Mouse (Mus musculus): ENCODE results near the gene Col4a1. TPM values are rescaled to one million over a fixed set of nuclear protein-coding genes. Genes with fewer than 3 reads are reported as not detected.

Col4a1 gene
- polyA plus RNA-seq, 1 experiment from 2014 or later: 115 TPM

GRCm38 (mm10) chr8:11270826-11271225 lies 41.8 kb downstream of the Col4a1 start:
- no peak overlapping the region for H3K4me3 ChIP-seq (ENCODE audit: low read depth, low read length)
- 72% methylated on average over 6 of the region's 6 CpGs for whole genome bisulfite sequencing
- no peaks in the 10 kb centered on the region for H3K4me1 ChIP-seq (ENCODE audit: control insufficient read depth, insufficient read depth, low read length)
- H3K9ac ChIP-seq (ENCODE audit: low read length): no peak overlapping the region
- DNase-seq (ENCODE audit: low spot score, missing footprints) (no peak), ATAC-seq (ENCODE audit: low FRiP score) (no peak)
- H3K27ac ChIP-seq (ENCODE audit: low read depth, low read length): no peak overlapping the region
- H3K4me2 ChIP-seq: no peak overlapping the region
- H3K27me3 ChIP-seq (ENCODE audit: control insufficient read depth, insufficient read depth, low read length): no peaks in the 10 kb centered on the region
- H3K9me3 ChIP-seq (ENCODE audit: control insufficient read depth, low read length): no peaks in the 10 kb centered on the region
- H3K36me3 ChIP-seq (ENCODE audit: control insufficient read depth, insufficient read depth, low read length): no peaks in the 10 kb centered on the region

- Histone ChIP-seq H3K4me3 (ENCODE audit: low read depth, low read length) (no peak overlapping the region), H3K9ac (ENCODE audit: low read length) (no peak overlapping the region), H3K4me2 (no peak overlapping the region), H3K4me1 (ENCODE audit: control insufficient read depth, insufficient read depth, low read length) (no peaks in the 10 kb centered on the region), H3K27ac (ENCODE audit: low read depth, low read length) (no peak overlapping the region), H3K36me3 (ENCODE audit: control insufficient read depth, insufficient read depth, low read length) (no peaks in the 10 kb centered on the region), H3K27me3 (ENCODE audit: control insufficient read depth, insufficient read depth, low read length) (no peaks in the 10 kb centered on the region), H3K9me3 (ENCODE audit: control insufficient read depth, low read length) (no peaks in the 10 kb centered on the region)
- 78% methylated on average over 6 of the region's 6 CpGs for WGBS
- no peak for ATAC-seq (ENCODE audit: low FRiP score)
- no peak for DNase-seq (ENCODE audit: low spot score, missing footprints)
These were observed 43.9 kb downstream of the Col4a1 start for GRCm38 (mm10) chr8:11268753-11269152.

GRCm38 (mm10) chr8:11266471-11266870 lies 46.2 kb downstream of the Col4a1 start:
- no peaks in the 10 kb centered on the region for H3K4me1 ChIP-seq (ENCODE audit: control insufficient read depth, insufficient read depth, low read length)

GRCm38 (mm10) chr8:11265971-11266370 lies 46.7 kb downstream of the Col4a1 start:
- H3K27ac ChIP-seq (ENCODE audit: low read depth, low read length): no peak overlapping the region
- H3K4me3 ChIP-seq (ENCODE audit: low read depth, low read length): no peak overlapping the region
- DNase-seq (ENCODE audit: low spot score, missing footprints): no peak
- no peak for ATAC-seq (ENCODE audit: low FRiP score)
- 79% methylated on average over 3 of the region's 3 CpGs for WGBS
- no peak overlapping the region for H3K9ac ChIP-seq (ENCODE audit: low read length)
- no peaks in the 10 kb centered on the region for H3K27me3 ChIP-seq (ENCODE audit: control insufficient read depth, insufficient read depth, low read length)
- H3K4me1 ChIP-seq (ENCODE audit: control insufficient read depth, insufficient read depth, low read length): no peaks in the 10 kb centered on the region
- H3K36me3 ChIP-seq (ENCODE audit: control insufficient read depth, insufficient read depth, low read length): no peaks in the 10 kb centered on the region
- H3K9me3 ChIP-seq (ENCODE audit: control insufficient read depth, low read length): no peaks in the 10 kb centered on the region
- H3K4me2 ChIP-seq: no peak overlapping the region

More at GRCm38 (mm10) chr8:11266471-11266870, 46.2 kb downstream of the Col4a1 start:
- H3K4me3 ChIP-seq (ENCODE audit: low read depth, low read length): no peak overlapping the region
- H3K27ac ChIP-seq (ENCODE audit: low read depth, low read length): no peak overlapping the region
- H3K9me3 ChIP-seq (ENCODE audit: control insufficient read depth, low read length): no peaks in the 10 kb centered on the region
- H3K9ac ChIP-seq (ENCODE audit: low read length): no peak overlapping the region
- H3K4me2 ChIP-seq: no peak overlapping the region
- no peak for ATAC-seq (ENCODE audit: low FRiP score)
- no peak for DNase-seq (ENCODE audit: low spot score, missing footprints)
- 85% methylated on average over 2 of the region's 2 CpGs for WGBS
- no peaks in the 10 kb centered on the region for H3K36me3 ChIP-seq (ENCODE audit: control insufficient read depth, insufficient read depth, low read length)
- H3K27me3 ChIP-seq (ENCODE audit: control insufficient read depth, insufficient read depth, low read length): no peaks in the 10 kb centered on the region

GRCm38 (mm10) chr8:11263848-11264247 lies 48.8 kb downstream of the Col4a1 start:
- no peak for DNase-seq (ENCODE audit: low spot score, missing footprints)
- Histone ChIP-seq H3K27ac (ENCODE audit: low read depth, low read length) (no peak overlapping the region), H3K36me3 (ENCODE audit: control insufficient read depth, insufficient read depth, low read length) (no peaks in the 10 kb centered on the region), H3K4me3 (ENCODE audit: low read depth, low read length) (no peak overlapping the region), H3K27me3 (ENCODE audit: control insufficient read depth, insufficient read depth, low read length) (no peaks in the 10 kb centered on the region), H3K4me2 (no peak overlapping the region), H3K9me3 (ENCODE audit: control insufficient read depth, low read length) (no peaks in the 10 kb centered on the region), H3K9ac (ENCODE audit: low read length) (no peak overlapping the region), H3K4me1 (ENCODE audit: control insufficient read depth, insufficient read depth, low read length) (no peaks in the 10 kb centered on the region)
- no peak for ATAC-seq (ENCODE audit: low FRiP score)
- WGBS: 85% methylated on average over 6 of the region's 6 CpGs

- Histone ChIP-seq H3K36me3 (ENCODE audit: control insufficient read depth, insufficient read depth, low read length) (no peaks in the 10 kb centered on the region), H3K4me3 (ENCODE audit: low read depth, low read length) (no peak overlapping the region), H3K4me2 (no peak overlapping the region), H3K9ac (ENCODE audit: low read length) (no peak overlapping the region), H3K27ac (ENCODE audit: low read depth, low read length) (no peak overlapping the region), H3K27me3 (ENCODE audit: control insufficient read depth, insufficient read depth, low read length) (no peaks in the 10 kb centered on the region), H3K4me1 (ENCODE audit: control insufficient read depth, insufficient read depth, low read length) (no peaks in the 10 kb centered on the region), H3K9me3 (ENCODE audit: control insufficient read depth, low read length) (no peaks in the 10 kb centered on the region)
- WGBS: 87% methylated on average over 15 of the region's 15 CpGs
- DNase-seq (ENCODE audit: low spot score, missing footprints) (no peak), ATAC-seq (ENCODE audit: low FRiP score) (no peak)
These were observed 50.4 kb downstream of the Col4a1 start for GRCm38 (mm10) chr8:11262031-11262735.

- Histone ChIP-seq H3K27me3 (ENCODE audit: control insufficient read depth, insufficient read depth, low read length) (no peaks in the 10 kb centered on the region), H3K4me1 (ENCODE audit: control insufficient read depth, insufficient read depth, low read length) (no peaks in the 10 kb centered on the region), H3K4me3 (ENCODE audit: low read depth, low read length) (no peak overlapping the region), H3K9me3 (ENCODE audit: control insufficient read depth, low read length) (no peaks in the 10 kb centered on the region), H3K4me2 (no peak overlapping the region), H3K36me3 (ENCODE audit: control insufficient read depth, insufficient read depth, low read length) (no peaks in the 10 kb centered on the region), H3K27ac (ENCODE audit: low read depth, low read length) (no peak overlapping the region), H3K9ac (ENCODE audit: low read length) (no peak overlapping the region)
- DNase-seq (ENCODE audit: low spot score, missing footprints) (no peak), ATAC-seq (ENCODE audit: low FRiP score) (no peak)
- WGBS: 49% methylated on average over 10 of the region's 10 CpGs
These were observed 52.6 kb downstream of the Col4a1 start for GRCm38 (mm10) chr8:11259832-11260615.

- H3K27ac ChIP-seq (ENCODE audit: low read depth, low read length): no peak overlapping the region
- H3K4me2 ChIP-seq: no peak overlapping the region
- ATAC-seq (ENCODE audit: low FRiP score) (no peak), DNase-seq (ENCODE audit: low spot score, missing footprints) (no peak)
- no peaks in the 10 kb centered on the region for H3K9me3 ChIP-seq (ENCODE audit: control insufficient read depth, low read length)
- H3K36me3 ChIP-seq (ENCODE audit: control insufficient read depth, insufficient read depth, low read length): no peaks in the 10 kb centered on the region
- H3K4me1 ChIP-seq (ENCODE audit: control insufficient read depth, insufficient read depth, low read length): no peaks in the 10 kb centered on the region
- WGBS: 79% methylated on average over 2 of the region's 2 CpGs
- no peak overlapping the region for H3K9ac ChIP-seq (ENCODE audit: low read length)
- no peaks in the 10 kb centered on the region for H3K27me3 ChIP-seq (ENCODE audit: control insufficient read depth, insufficient read depth, low read length)
- no peak overlapping the region for H3K4me3 ChIP-seq (ENCODE audit: low read depth, low read length)
These were observed 54.0 kb downstream of the Col4a1 start for GRCm38 (mm10) chr8:11258517-11259136.

All from midbrain, embryonic 11.5 days (tissue).